Mouse (Mus musculus) olfactory bulb, adult 2 months (tissue): ENCODE data around the gene Krt18.

Experiments
- CTCF ChIP-seq: fragments of 200-500 bp; IDR thresholded peaks from 2 replicates; pipeline ENCODE4 v1.5.1; 2012; ENCODE audit warnings: low read depth, mild to moderate bottlenecking, low read length, moderate library complexity; ENCODE audit not compliant: insufficient read depth
- POLR2A ChIP-seq: fragments of 200-500 bp; IDR thresholded peaks from 2 replicates; pipeline ENCODE4 v1.6.1; 2012; ENCODE audit warnings: mild to moderate bottlenecking, low read depth, low read length, moderate library complexity; ENCODE audit not compliant: insufficient read depth

DNA sequence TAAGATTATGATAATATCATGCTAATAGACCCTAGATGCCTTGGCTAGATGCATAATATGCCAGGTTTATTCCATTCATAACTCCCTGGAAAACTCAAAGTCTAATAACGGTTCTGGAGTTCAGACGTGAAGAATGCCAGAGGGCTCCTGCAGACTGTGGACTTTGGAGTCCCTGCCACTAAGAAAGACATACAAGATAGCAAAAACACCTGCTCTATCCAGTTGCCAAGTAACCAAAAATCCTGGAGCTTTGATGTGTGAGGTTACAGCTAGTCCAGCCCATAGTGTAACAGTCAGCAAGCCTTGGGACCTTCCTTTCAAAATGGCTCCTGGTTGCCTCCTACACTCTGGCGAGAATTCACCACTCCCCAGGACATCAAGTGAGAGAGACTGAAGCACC, 16.8 kb downstream of the Krt18 start:
- TF ChIP-seq CTCF (no peak), POLR2A (no peak)
